Mouse (Mus musculus): ENCODE results near the gene Olfr933. TPM values are rescaled to one million over a fixed set of nuclear protein-coding genes. Genes with fewer than 3 reads are reported as not detected.

The Olfr933 gene
- under 1 TPM in 1 of 2 experiments, not detected in 1; 0.10 TPM for total RNA-seq (2021)
- long read RNA-seq, experiment 1 = 0 reads
- long read RNA-seq, experiment 2 = 0 reads

DNA sequence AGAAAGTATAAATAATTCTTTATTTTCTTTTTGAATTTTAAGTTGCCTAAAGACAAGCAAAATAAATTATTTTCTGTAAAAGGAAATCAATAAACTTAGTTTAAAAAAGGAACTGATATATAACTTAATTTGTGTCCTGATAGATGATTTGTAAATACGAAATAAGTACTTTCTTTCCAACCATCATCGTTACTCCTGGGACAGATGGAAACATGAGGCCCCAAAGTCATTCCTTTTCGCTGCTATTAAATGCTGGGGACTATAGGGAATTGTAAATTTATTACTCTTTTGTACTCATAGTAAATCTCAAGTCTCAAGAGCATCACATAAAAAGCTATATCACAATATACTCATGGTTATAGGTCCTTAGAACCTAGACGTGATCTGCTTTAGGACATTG lies at the start of gene Olfr933:
TSS of gene Olfr933 (plus strand) at position 301 of the 400 bp plus-strand sequence.
- DNase-seq = no peak

DNA sequence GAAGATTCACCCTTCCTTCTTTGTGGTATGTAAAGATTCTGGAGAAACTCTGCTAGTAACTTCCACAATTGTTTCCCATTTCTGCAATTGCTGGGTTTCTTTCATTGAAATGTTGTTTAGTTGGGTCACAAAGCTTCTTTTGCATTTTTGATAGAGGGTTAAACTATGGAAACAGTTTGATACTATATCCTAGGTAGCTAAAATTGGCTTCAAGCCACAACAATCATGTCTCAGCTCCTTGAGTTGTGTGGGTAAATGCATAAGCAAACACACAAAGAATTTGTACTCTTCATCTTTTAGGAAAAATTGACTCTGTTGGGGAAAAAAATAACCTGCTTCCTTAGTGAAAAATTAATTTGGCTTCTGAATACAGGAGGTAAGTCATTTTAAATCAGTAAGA lies 42.6 kb upstream of the Olfr933 start, which contains the start of gene Olfr930:
TSS of gene Olfr930 (plus strand) at position 301 of the 400 bp plus-strand sequence.
- no peak for DNase-seq

DNA sequence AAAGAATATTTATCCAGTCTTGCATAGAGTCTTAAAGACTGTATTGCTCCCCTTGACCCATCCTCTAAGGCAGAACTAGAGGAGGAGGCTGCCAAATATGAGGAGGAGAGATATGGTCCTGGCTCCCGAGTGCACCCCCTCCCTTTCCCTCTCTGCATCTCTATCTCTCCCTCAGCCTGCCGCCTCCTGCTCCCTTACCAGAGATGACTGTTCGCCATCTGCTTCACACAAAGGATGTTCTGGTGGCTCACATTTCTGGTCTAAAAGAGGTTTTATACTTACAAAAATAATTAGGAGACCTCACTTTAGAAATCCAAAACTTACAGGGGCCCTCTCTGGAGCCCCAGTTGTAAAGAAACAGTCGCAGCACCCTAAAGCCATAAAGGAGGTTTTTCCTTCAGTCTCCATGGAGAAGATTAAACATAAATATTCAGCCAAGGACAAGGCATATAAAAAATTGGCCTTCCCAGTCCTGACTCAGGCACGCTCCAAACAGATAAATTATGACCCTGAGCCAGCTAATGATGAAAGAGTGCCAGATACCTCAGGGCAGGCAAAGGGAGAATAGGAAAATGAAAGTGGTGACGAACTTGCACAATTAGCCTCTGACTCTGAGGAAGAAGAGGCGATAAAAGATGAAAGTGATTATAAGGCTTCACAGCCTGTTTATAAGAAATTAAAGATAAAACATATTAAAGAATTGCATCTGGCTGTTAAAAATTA lies 18.6 kb upstream of the Olfr933 start:
- peak; percentile 33 to 45 for DNase-seq

DNA sequence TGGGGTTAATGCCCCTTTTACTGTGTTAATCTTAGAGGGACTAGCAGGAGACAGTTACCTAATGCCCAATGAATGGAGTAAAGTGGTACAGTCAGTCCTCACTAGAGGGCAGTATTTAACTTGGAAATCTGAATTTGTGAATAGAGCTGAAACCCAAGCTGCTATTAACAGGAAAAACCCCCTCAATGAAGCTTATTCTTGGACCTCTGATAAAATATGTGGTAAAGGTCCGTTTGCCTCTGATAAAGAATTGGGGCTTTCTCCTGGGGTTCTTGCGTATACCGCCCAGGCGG lies 18.0 kb upstream of the Olfr933 start:
- DNase-seq = no peak

DNA sequence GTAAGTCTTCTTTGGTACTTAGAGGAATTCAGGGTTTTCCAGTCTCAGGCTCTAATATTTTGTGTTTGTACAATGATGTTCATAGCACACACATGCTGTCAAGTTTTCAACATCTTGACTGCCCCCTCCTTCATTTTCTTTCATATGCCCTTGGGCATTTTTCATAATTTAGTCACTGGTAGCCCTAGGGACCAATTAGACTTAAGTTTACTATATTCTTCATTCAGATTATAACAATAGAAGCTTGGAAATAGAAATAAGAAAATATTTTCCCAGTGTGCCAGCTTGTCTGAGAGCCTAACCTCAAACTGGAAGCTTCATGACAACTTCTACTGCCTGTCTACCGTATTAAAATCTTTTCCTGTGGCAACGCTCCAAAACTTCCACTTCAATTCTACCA lies 16.1 kb downstream of the Olfr933 start, which contains the start of gene Olfr934:
TSS of gene Olfr934 (minus strand) at position 101 of the 400 bp plus-strand sequence.
- DNase-seq = no peak

DNA sequence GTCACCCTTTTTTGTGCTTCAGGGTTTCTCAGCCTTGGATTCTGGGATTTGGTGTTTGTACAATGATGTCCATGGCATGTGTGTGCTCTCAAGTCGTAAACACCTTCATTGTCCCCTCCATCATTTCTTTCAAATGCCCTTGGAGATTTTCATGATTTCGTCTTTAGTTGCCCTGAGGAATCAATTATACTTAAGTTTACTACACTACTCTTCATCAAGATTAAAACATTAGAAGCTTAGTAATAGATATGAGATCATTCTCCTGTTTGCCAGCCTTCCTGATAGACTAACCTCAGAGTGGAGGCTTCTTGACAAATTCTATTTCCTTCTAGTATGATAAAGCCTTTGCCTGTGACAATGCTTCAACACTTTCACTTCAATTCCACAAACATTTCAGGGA lies 27.5 kb downstream of the Olfr933 start, which contains the start of gene Olfr935:
TSS of gene Olfr935 (minus strand) at position 101 of the 400 bp plus-strand sequence.
- no peak for DNase-seq

DNA sequence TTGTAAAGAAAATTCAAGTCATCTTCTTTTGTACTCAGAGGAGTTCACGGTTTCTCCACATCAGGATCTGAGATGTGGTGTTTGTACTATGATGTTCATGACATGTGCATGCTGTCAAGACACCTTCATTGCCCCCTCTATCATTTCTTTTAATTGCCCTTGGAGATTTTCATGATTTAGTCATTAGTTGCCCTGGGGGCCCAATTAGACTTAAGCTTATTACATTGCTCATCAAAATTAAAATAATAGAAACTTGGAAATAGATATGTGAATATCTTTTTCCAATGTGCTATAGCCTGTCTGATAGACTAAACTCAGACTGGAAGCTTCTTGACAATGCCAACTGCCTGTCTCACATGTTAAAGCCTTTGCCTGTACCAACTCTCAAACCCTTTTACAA lies 51.2 kb downstream of the Olfr933 start, which contains the start of gene Olfr146:
TSS of gene Olfr146 (minus strand) at position 101 of the 400 bp plus-strand sequence.
- DNase-seq = no peak

Other genes starting within 250 kb of the Olfr933 start
- gene Olfr920, start 220.0 kb upstream of the Olfr933 start, total RNA-seq (2021) = under 1 TPM; 0.23 to 0.40 TPM
- gene Olfr921, start 199.2 kb upstream of the Olfr933 start, total RNA-seq (2021) = not detected
- not detected for gene Olfr922, start 157.7 kb upstream of the Olfr933 start, total RNA-seq (2021)
- gene Olfr923, start 145.8 kb upstream of the Olfr933 start, total RNA-seq (2021) = not detected
- gene Olfr924, start 127.9 kb upstream of the Olfr933 start, total RNA-seq (2021) = not detected
- not detected for gene Olfr26, start 117.3 kb upstream of the Olfr933 start, total RNA-seq (2021)
- not detected for gene Olfr926, start 95.2 kb upstream of the Olfr933 start, total RNA-seq (2021)
- gene Olfr930, start 42.5 kb upstream of the Olfr933 start, total RNA-seq (2021) = not detected
- not detected for gene Olfr934, start 16.0 kb downstream of the Olfr933 start, total RNA-seq (2021)
- gene Olfr935, start 27.4 kb downstream of the Olfr933 start, total RNA-seq (2021) = not detected
- gene Olfr146, start 51.1 kb downstream of the Olfr933 start, total RNA-seq (2021) = not detected
- not detected for gene Olfr937, start 92.6 kb downstream of the Olfr933 start, total RNA-seq (2021)
- not detected for gene Olfr938, start 106.6 kb downstream of the Olfr933 start, total RNA-seq (2021)
- gene Olfr27, start 155.8 kb downstream of the Olfr933 start, total RNA-seq (2021) = not detected
- gene Olfr943, start 194.0 kb downstream of the Olfr933 start, total RNA-seq (2021) = not detected
- gene Olfr944, start 229.6 kb downstream of the Olfr933 start, total RNA-seq (2021) = not detected

Data from adrenal gland, postnatal 36 days (tissue).